Mouse (Mus musculus) embryonic facial prominence, embryonic 12.5 days (tissue): ENCODE measurements around the gene Sox13. TPM values are rescaled to one million over a fixed set of nuclear protein-coding genes. Genes with fewer than 3 reads are reported as not detected.

Experiments used
- ATAC-seq: fragments of 200-750 bp; cut with Nextera tagmentation; 2 replicates; pipeline ENCODE4 v1.8.0; 2017; ENCODE audit not compliant: insufficient number of reproducible peaks, insufficient read depth, low FRiP score, low TSS enrichment
- H3K27ac ChIP-seq: fragments of 300-500 bp; sonication (generic); 2 replicates; pipeline ENCODE4 v1.5.1; 2016; ENCODE audit warnings: mild to moderate bottlenecking
- H3K27me3 ChIP-seq: fragments of 300-500 bp; sonication (generic); 2 replicates; pipeline ENCODE4 v1.6.1; 2016; ENCODE audit warnings: mild to moderate bottlenecking, moderate library complexity
- H3K36me3 ChIP-seq: fragments of 300-500 bp; sonication (generic); 2 replicates; pipeline ENCODE4 v1.6.1; 2016; ENCODE audit warnings: mild to moderate bottlenecking
- H3K4me1 ChIP-seq: fragments of 300-500 bp; sonication (generic); 2 replicates; pipeline ENCODE4 v1.6.1; 2016
- H3K4me2 ChIP-seq: fragments of 300-500 bp; sonication (generic); replicated peaks from 2 replicates; pipeline ENCODE4 v1.6.1; 2016; ENCODE audit warnings: mild to moderate bottlenecking, moderate library complexity
- H3K4me3 ChIP-seq: fragments of 300-500 bp; sonication (generic); 2 replicates; pipeline ENCODE4 v1.5.1; 2016; ENCODE audit warnings: mild to moderate bottlenecking
- H3K9ac ChIP-seq: fragments of 300-500 bp; sonication (generic); 2 replicates; pipeline ENCODE4 v1.6.1; 2016; ENCODE audit warnings: mild to moderate bottlenecking, moderate library complexity
- H3K9me3 ChIP-seq: fragments of 300-500 bp; sonication (generic); 2 replicates; pipeline ENCODE4 v1.6.1; 2016; ENCODE audit warnings: mild to moderate bottlenecking, moderate library complexity
- WGBS: fragments of 180-500 bp; shearing (Covaris S2); methylation state at CpG from one replicate; pipeline ENCODE4 v1.1.7; 2016; 5-methylcytosine and 5-hydroxymethylcytosine counted together
- polyA plus RNA-seq: library from polyadenylated mRNA; unstranded; fragments of >200 nt; fragmentation: Nextera tagmentation; extraction: Ambion mirVana; gene quantifications from 2 replicates; pipeline ENCODE4 v1.2.1, GENCODE M21; 2016

The Sox13 gene
- 9.4 and 9.7 TPM in 2 replicates for polyA plus RNA-seq

DNA sequence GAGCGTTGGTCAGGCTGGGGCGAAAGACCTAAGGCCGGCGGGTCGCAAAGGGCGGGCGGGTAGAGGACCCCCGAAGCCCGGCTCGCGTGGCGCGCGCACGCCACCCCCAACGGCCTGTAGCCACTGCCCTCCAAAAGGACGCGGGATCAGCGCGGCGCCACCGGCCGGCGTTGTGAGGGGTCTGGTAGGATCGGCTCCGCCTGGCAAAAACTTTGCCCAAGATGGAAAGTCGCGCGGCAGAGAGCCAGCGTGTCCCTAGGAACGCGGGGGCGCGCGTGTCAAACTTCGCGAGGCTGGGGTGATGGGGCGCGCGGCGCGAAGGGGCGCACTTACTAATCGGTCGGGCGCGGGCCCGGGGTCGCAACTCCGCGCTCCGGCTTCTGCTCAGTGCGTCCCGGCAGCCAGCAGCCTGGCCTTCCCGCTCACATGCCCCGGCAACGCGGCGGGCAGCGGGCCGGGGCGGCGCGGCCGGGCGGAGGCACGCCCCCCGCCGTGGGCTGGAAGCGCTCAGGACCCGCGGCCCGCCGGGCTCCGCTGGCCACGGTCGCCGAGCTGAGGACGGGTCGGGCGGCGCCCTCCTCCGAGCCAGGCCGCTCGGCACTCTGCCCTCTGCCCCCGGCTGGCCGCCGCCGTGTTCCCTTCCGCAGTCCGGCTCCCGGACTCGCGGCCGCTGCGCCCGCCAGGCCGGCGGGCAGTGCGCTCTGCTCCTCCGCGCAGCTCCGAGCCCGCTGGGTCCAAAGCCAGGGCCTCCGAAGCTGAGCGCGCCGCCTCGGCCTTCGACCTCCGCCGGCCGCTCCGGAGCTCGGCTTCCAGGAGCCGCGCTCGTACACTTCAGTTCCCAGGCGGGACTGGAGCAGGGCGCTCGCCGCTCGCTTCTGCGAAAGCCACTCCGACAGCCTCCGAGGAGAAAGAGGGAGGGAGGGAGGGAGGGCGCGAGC, at the start of gene Sox13:
Gene Sox13, minus strand, starts transcription at position 835 of the 938 bp plus-strand sequence.
- ATAC-seq = peak; percentile 66
- peak within 1 kb of the TSS; percentile 75 for H3K4me3 ChIP-seq
- peak within 1 kb of the TSS; percentile 73 for H3K27ac ChIP-seq
- H3K36me3 ChIP-seq = no peaks in the 10 kb centered on the region
- peak within 1 kb of the TSS; percentile 99 for H3K4me2 ChIP-seq
- no peaks in the 10 kb centered on the region; the same call in 1 of the 2 replicates for H3K27me3 ChIP-seq
- under 1% methylated on average over 123 of the region's 128 CpGs for WGBS
- H3K4me1 ChIP-seq = peaks cover 16% of the 10 kb centered on the region
- H3K9ac ChIP-seq = peak within 1 kb of the TSS; percentile 60
- no peaks in the 10 kb centered on the region for H3K9me3 ChIP-seq

DNA sequence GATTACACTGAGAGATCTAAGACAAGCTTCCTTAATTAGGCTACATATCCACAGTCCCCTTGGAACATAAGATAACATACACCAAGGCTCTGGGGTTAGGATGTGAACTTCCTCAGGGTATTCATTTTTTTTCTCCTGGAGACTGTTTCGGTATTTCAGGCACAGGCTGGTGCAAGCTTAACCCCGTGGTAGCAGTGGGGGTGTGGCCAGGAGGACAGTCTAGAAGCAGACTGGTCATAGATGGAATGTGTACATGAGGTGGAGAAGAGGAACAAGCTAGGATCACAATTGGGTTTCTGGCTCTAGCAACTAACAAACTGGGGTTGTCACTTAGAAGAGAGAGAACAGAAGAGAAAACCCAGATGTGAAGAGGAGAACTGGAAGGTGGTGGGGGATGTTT, 47.4 kb upstream of the Sox13 start:
- no peak for ATAC-seq
- H3K4me3 ChIP-seq = no peak overlapping the region

GRCm38 (mm10) chr1:133471086-133471485, 46.9 kb upstream of the Sox13 start:
- ATAC-seq = no peak
- Histone ChIP-seq H3K27me3 (no peaks in the 10 kb centered on the region), H3K9me3 (no peaks in the 10 kb centered on the region), H3K36me3 (no peaks in the 10 kb centered on the region), H3K27ac (no peak overlapping the region), H3K4me1 (no peaks in the 10 kb centered on the region), H3K9ac (no peak overlapping the region), H3K4me3 (no peak overlapping the region), H3K4me2 (no peak overlapping the region)
- 60% methylated on average over 7 of the region's 7 CpGs for WGBS

More for the DNA sequence above, 47.4 kb upstream of the Sox13 start:
- H3K9me3 ChIP-seq = no peaks in the 10 kb centered on the region
- H3K9ac ChIP-seq = no peak overlapping the region
- no peak overlapping the region for H3K27ac ChIP-seq
- no peaks in the 10 kb centered on the region for H3K27me3 ChIP-seq
- 40% methylated on average over 2 of the region's 2 CpGs for WGBS
- no peaks in the 10 kb centered on the region for H3K4me1 ChIP-seq
- no peaks in the 10 kb centered on the region for H3K36me3 ChIP-seq
- no peak overlapping the region for H3K4me2 ChIP-seq

GRCm38 (mm10) chr1:133470242-133471025, 46.3 kb upstream of the Sox13 start:
- H3K36me3 ChIP-seq = no peaks in the 10 kb centered on the region
- no peak overlapping the region for H3K27ac ChIP-seq
- WGBS = 56% methylated on average over 10 of the region's 10 CpGs
- H3K9me3 ChIP-seq = no peaks in the 10 kb centered on the region
- no peaks in the 10 kb centered on the region for H3K27me3 ChIP-seq
- no peak overlapping the region for H3K9ac ChIP-seq
- no peak overlapping the region for H3K4me3 ChIP-seq
- H3K4me2 ChIP-seq = no peak overlapping the region
- no peak for ATAC-seq
- H3K4me1 ChIP-seq = no peaks in the 10 kb centered on the region

- H3K4me2 ChIP-seq = no peak overlapping the region
- H3K4me1 ChIP-seq = no peaks in the 10 kb centered on the region
- no peak overlapping the region for H3K9ac ChIP-seq
- no peak for ATAC-seq
- H3K9me3 ChIP-seq = no peaks in the 10 kb centered on the region
- no peak overlapping the region for H3K4me3 ChIP-seq
- no peaks in the 10 kb centered on the region for H3K36me3 ChIP-seq
- 75% methylated on average over 4 of the region's 4 CpGs for WGBS
- H3K27me3 ChIP-seq = no peaks in the 10 kb centered on the region
- H3K27ac ChIP-seq = no peak overlapping the region
Observed at GRCm38 (mm10) chr1:133469213-133469612, 45.0 kb upstream of the Sox13 start.

- Histone ChIP-seq H3K9ac (no peak overlapping the region), H3K4me2 (no peak overlapping the region), H3K36me3 (no peaks in the 10 kb centered on the region), H3K27me3 (no peaks in the 10 kb centered on the region), H3K27ac (no peak overlapping the region), H3K4me1 (no peaks in the 10 kb centered on the region), H3K4me3 (no peak overlapping the region), H3K9me3 (no peaks in the 10 kb centered on the region)
- no peak for ATAC-seq
- WGBS = 33% methylated on average over 6 of the region's 6 CpGs
Observed at GRCm38 (mm10) chr1:133468751-133469150, 44.6 kb upstream of the Sox13 start.

GRCm38 (mm10) chr1:133467905-133468304, 43.7 kb upstream of the Sox13 start:
- no peak for ATAC-seq
- Histone ChIP-seq H3K4me1 (no peaks in the 10 kb centered on the region), H3K4me2 (no peak overlapping the region), H3K4me3 (no peak overlapping the region), H3K27me3 (no peaks in the 10 kb centered on the region), H3K9ac (no peak overlapping the region), H3K9me3 (no peaks in the 10 kb centered on the region), H3K36me3 (no peaks in the 10 kb centered on the region), H3K27ac (no peak overlapping the region)
- 66% methylated on average over 8 of the region's 8 CpGs for WGBS

GRCm38 (mm10) chr1:133463138-133463537, 39.0 kb upstream of the Sox13 start:
- no peaks in the 10 kb centered on the region for H3K36me3 ChIP-seq
- H3K4me3 ChIP-seq = no peak overlapping the region
- ATAC-seq = no peak
- H3K27ac ChIP-seq = no peak overlapping the region
- WGBS = 85% methylated on average over 5 of the region's 5 CpGs
- H3K4me1 ChIP-seq = no peaks in the 10 kb centered on the region
- no peak overlapping the region for H3K4me2 ChIP-seq
- no peak overlapping the region for H3K9ac ChIP-seq
- H3K9me3 ChIP-seq = no peaks in the 10 kb centered on the region
- H3K27me3 ChIP-seq = no peaks in the 10 kb centered on the region

- H3K9me3 ChIP-seq = no peaks in the 10 kb centered on the region
- H3K36me3 ChIP-seq = no peaks in the 10 kb centered on the region
- no peak overlapping the region for H3K4me3 ChIP-seq
- H3K4me1 ChIP-seq = no peaks in the 10 kb centered on the region
- no peak for ATAC-seq
- no peaks in the 10 kb centered on the region for H3K27me3 ChIP-seq
- no peak overlapping the region for H3K4me2 ChIP-seq
- H3K27ac ChIP-seq = no peak overlapping the region
- H3K9ac ChIP-seq = no peak overlapping the region
Observed at GRCm38 (mm10) chr1:133460996-133461395, 36.8 kb upstream of the Sox13 start.

- Histone ChIP-seq H3K9ac (no peak overlapping the region), H3K4me3 (no peak overlapping the region), H3K9me3 (no peaks in the 10 kb centered on the region), H3K36me3 (no peaks in the 10 kb centered on the region), H3K27ac (no peak overlapping the region), H3K4me1 (peaks cover 8% of the 10 kb centered on the region; the same call in 1 of the 2 replicates), H3K4me2 (no peak overlapping the region), H3K27me3 (no peaks in the 10 kb centered on the region)
- ATAC-seq = no peak
- 59% methylated on average over 2 of the region's 2 CpGs for WGBS
Observed at GRCm38 (mm10) chr1:133456097-133456496, 31.9 kb upstream of the Sox13 start.

GRCm38 (mm10) chr1:133452564-133453165, 28.5 kb upstream of the Sox13 start:
- 21% methylated on average over 10 of the region's 10 CpGs for WGBS
- Histone ChIP-seq H3K4me1 (peaks cover 17% of the 10 kb centered on the region; the same call in 1 of the 2 replicates), H3K36me3 (no peaks in the 10 kb centered on the region), H3K9ac (0 out of 2 replicates have a peak overlapping the region, but pooled peaks have one; percentile 29), H3K27ac (no peak overlapping the region), H3K9me3 (no peaks in the 10 kb centered on the region), H3K4me2 (no peak overlapping the region), H3K4me3 (no peak overlapping the region), H3K27me3 (no peaks in the 10 kb centered on the region)
- ATAC-seq = no peak
